Mouse (Mus musculus): ENCODE measurements around the gene Kcna10.

Kcna10 gene

GRCm38 (mm10) chr3:107182756-107183155, at the start of gene Kcna10:
TSS of gene Kcna10 (plus strand) at chr3:107183056.
- no peak for DNase-seq (ENCODE audit: low spot score in 2 of 2)

GRCm38 (mm10) chr3:107134457-107134856, 48.4 kb upstream of the Kcna10 start:
- no peak for DNase-seq (ENCODE audit: low spot score in 2 of 2)

GRCm38 (mm10) chr3:107147126-107147525, 35.7 kb upstream of the Kcna10 start:
- DNase-seq (ENCODE audit: low spot score in 2 of 2), result no peak

- DNase-seq (ENCODE audit: low spot score in 2 of 2), result peak in 1 of 2 experiments; percentile 60
Observed at GRCm38 (mm10) chr3:107149006-107149405, 33.9 kb upstream of the Kcna10 start.

GRCm38 (mm10) chr3:107150469-107150868, 32.4 kb upstream of the Kcna10 start:
- peak in 1 of 2 experiments; percentile 45 for DNase-seq (ENCODE audit: low spot score in 2 of 2)

- DNase-seq (ENCODE audit: low spot score in 2 of 2), result peak in 1 of 2 experiments; percentile 49
Observed at GRCm38 (mm10) chr3:107150872-107151540, 31.9 kb upstream of the Kcna10 start.

- DNase-seq (ENCODE audit: low spot score in 2 of 2), result no peak
Observed at GRCm38 (mm10) chr3:107153772-107154655, 28.8 kb upstream of the Kcna10 start.

- DNase-seq (ENCODE audit: low spot score in 2 of 2), result no peak
Observed at GRCm38 (mm10) chr3:107158856-107159255, 24.0 kb upstream of the Kcna10 start.

GRCm38 (mm10) chr3:107159418-107159817, 23.4 kb upstream of the Kcna10 start:
- no peak for DNase-seq (ENCODE audit: low spot score in 2 of 2)

GRCm38 (mm10) chr3:107159859-107160324, 23.0 kb upstream of the Kcna10 start:
- no peak for DNase-seq (ENCODE audit: low spot score in 2 of 2)

GRCm38 (mm10) chr3:107162741-107163140, 20.1 kb upstream of the Kcna10 start:
- no peak for DNase-seq (ENCODE audit: low spot score in 2 of 2)

- no peak for DNase-seq (ENCODE audit: low spot score in 2 of 2)
Observed at GRCm38 (mm10) chr3:107169552-107169951, 13.3 kb upstream of the Kcna10 start.

GRCm38 (mm10) chr3:107171964-107172363, 10.9 kb upstream of the Kcna10 start:
- DNase-seq (ENCODE audit: low spot score in 2 of 2), result no peak

GRCm38 (mm10) chr3:107172556-107172955, 10.3 kb upstream of the Kcna10 start:
- no peak for DNase-seq (ENCODE audit: low spot score in 2 of 2)

GRCm38 (mm10) chr3:107175486-107175885, 7.4 kb upstream of the Kcna10 start:
- DNase-seq (ENCODE audit: low spot score in 2 of 2), result no peak

- no peak for DNase-seq (ENCODE audit: low spot score in 2 of 2)
Observed at GRCm38 (mm10) chr3:107176501-107176900, 6.4 kb upstream of the Kcna10 start.

GRCm38 (mm10) chr3:107180860-107181259, 2.0 kb upstream of the Kcna10 start:
- DNase-seq (ENCODE audit: low spot score in 2 of 2), result no peak

- peak in 1 of 2 experiments; percentile 45 for DNase-seq (ENCODE audit: low spot score in 2 of 2)
Observed at GRCm38 (mm10) chr3:107183178-107183577, 322 bp downstream of the Kcna10 start.

GRCm38 (mm10) chr3:107185597-107185996, 2.7 kb downstream of the Kcna10 start:
- no peak for DNase-seq (ENCODE audit: low spot score in 2 of 2)

- DNase-seq (ENCODE audit: low spot score in 2 of 2), result no peak
Observed at GRCm38 (mm10) chr3:107187022-107187421, 4.2 kb downstream of the Kcna10 start.

GRCm38 (mm10) chr3:107188226-107188899, 5.5 kb downstream of the Kcna10 start:
- DNase-seq (ENCODE audit: low spot score in 2 of 2), result no peak
